Mouse (Mus musculus) cerebellum, adult 2 months (tissue): ENCODE measurements around the gene Surf2.

ENCODE experiments used
- CTCF ChIP-seq: fragments of 200-500 bp; IDR thresholded peaks from 2 replicates; pipeline ENCODE4 v1.5.1; 2011; ENCODE audit warnings: low read depth, mild to moderate bottlenecking, control low read depth, low read length, moderate library complexity, borderline replicate concordance; ENCODE audit not compliant: insufficient read depth
- POLR2A ChIP-seq: fragments of 200-500 bp; IDR thresholded peaks from 2 replicates; pipeline ENCODE4 v1.6.1; 2011; ENCODE audit warnings: low read length, control low read depth, borderline replicate concordance; ENCODE audit not compliant: insufficient read depth

GRCm38 (mm10) chr2:26941539-26941938 lies 25.4 kb downstream of the Surf2 start:
- TF ChIP-seq CTCF, result no peak
- TF ChIP-seq POLR2A, result no peak
